10 mouse cellular contexts compared by ENCODE assay signal in the genomic region with DNA sequence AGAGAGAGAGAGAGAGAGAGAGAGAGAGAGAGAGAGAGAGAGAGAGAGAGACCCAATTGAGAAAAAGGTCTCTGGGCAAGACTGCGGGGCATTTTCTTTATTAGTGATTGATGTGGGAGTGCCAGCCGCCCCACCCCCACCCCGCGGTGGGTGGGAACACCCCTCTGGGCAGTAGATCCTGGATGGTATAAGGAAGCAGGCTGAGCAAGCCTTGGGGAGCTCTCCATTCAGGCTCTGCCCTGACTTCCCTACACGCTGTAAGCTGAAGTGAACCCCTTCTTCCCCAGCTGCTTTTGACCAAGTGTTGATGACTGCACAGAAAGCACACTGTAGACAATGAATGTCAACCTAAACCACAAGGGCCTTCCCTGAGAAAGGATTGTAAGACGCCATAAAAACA. TPM values are rescaled to one million over a fixed set of nuclear protein-coding genes. Genes with fewer than 3 reads are reported as not detected.
A peak's percentile ranks its signal among the peaks of the same experiment; 100 is the strongest.
DNase-seq lines count a peak whose midpoint lies in the region; ATAC-seq lines count a peak whose summit lies in the region.
"Had no signal": no experiment of that assay in that cellular context is flagged by ENCODE, and none has a peak within 500 bp of the region (broad histone marks: within the 10 kb centered on the region; RNA-seq: fewer than 3 reads in every experiment).

No protein-coding gene starts in this region.

- H3K9ac ChIP-seq in forebrain, embryonic 13.5 days = no peak overlapping the region
- no peak overlapping the region for H3K9ac ChIP-seq in forebrain, embryonic 14.5 days (ENCODE audit: low read length)
- H3K9ac ChIP-seq in hindbrain, embryonic 13.5 days = no peak overlapping the region
- no peak overlapping the region for H3K9ac ChIP-seq in midbrain, embryonic 16.5 days (ENCODE audit: low read depth, low read length)
- H3K9ac ChIP-seq: liver, embryonic 15.5 days had no signal

- no peaks in the 10 kb centered on the region for H3K36me3 ChIP-seq in forebrain, embryonic 13.5 days (ENCODE audit: poor library complexity, severe bottlenecking)
- no peaks in the 10 kb centered on the region for H3K36me3 ChIP-seq in forebrain, embryonic 14.5 days (ENCODE audit: control insufficient read depth, insufficient read depth, low read length)
- H3K36me3 ChIP-seq in hindbrain, embryonic 13.5 days = no peaks in the 10 kb centered on the region
- no peaks in the 10 kb centered on the region for H3K36me3 ChIP-seq in midbrain, embryonic 16.5 days (ENCODE audit: control insufficient read depth, insufficient read depth, low read length)
- H3K36me3 ChIP-seq: liver, embryonic 15.5 days; midbrain, embryonic 12.5 days had no signal

- intact Hi-C loops in left cerebral cortex, postnatal 36 days (cut with DNase I) = no loop called here

- H3K27me3 ChIP-seq in forebrain, embryonic 13.5 days = peaks cover 47% of the 10 kb centered on the region
- peaks cover 17% of the 10 kb centered on the region for H3K27me3 ChIP-seq in forebrain, embryonic 14.5 days (replicated peaks; ENCODE audit: control insufficient read depth, insufficient read depth, low read length)
- peaks cover 39% of the 10 kb centered on the region for H3K27me3 ChIP-seq in hindbrain, embryonic 13.5 days
- no peaks in the 10 kb centered on the region; the same call in 1 of the 2 replicates for H3K27me3 ChIP-seq in midbrain, embryonic 16.5 days (ENCODE audit: control insufficient read depth, insufficient read depth, low read depth, low read length)

- no peak for DNase-seq in forebrain, embryonic 14.5 days (ENCODE audit: low spot score)
- DNase-seq in ES-CJ7 (ENCODE audit: low read depth, low spot score) = peak; percentile 9
- DNase-seq in frontal cortex, postnatal 10 days (ENCODE audit: low spot score in 2 of 2) = no peak
- no peak for DNase-seq in left cerebral cortex, postnatal 36 days (ENCODE audit: low spot score in 2 of 2)

- no peak for ATAC-seq in forebrain, embryonic 13.5 days
- no peak for ATAC-seq in forebrain, embryonic 14.5 days
- ATAC-seq in hindbrain, embryonic 13.5 days (ENCODE audit: low FRiP score) = no peak
- ATAC-seq in midbrain, embryonic 16.5 days = no peak
- ATAC-seq in megakaryocyte-erythroid progenitor cell, adult 5-6 weeks (replicated peaks; ENCODE audit: low FRiP score, low TSS enrichment, poor library complexity, severe bottlenecking) = no peak

- H3K4me1 ChIP-seq in forebrain, embryonic 13.5 days = peaks cover 26% of the 10 kb centered on the region; the same call in 1 of the 2 replicates
- no peaks in the 10 kb centered on the region for H3K4me1 ChIP-seq in forebrain, embryonic 14.5 days (ENCODE audit: control insufficient read depth, insufficient read depth, low read length)
- H3K4me1 ChIP-seq in hindbrain, embryonic 13.5 days (replicated peaks) = peaks cover 37% of the 10 kb centered on the region
- H3K4me1 ChIP-seq in midbrain, embryonic 16.5 days (ENCODE audit: control insufficient read depth, insufficient read depth, low read length) = peaks cover 8% of the 10 kb centered on the region

- WGBS in forebrain, embryonic 13.5 days = 26% methylated on average over 6 of the region's 6 CpGs
- WGBS in forebrain, embryonic 14.5 days = 25% methylated on average over 6 of the region's 6 CpGs
- WGBS in hindbrain, embryonic 13.5 days = 19% methylated on average over 6 of the region's 6 CpGs
- 35% methylated on average over 6 of the region's 6 CpGs for WGBS in midbrain, embryonic 16.5 days

- no peaks in the 10 kb centered on the region for H3K9me3 ChIP-seq in forebrain, embryonic 13.5 days (replicated peaks)
- H3K9me3 ChIP-seq in forebrain, embryonic 14.5 days (replicated peaks; ENCODE audit: control insufficient read depth, low read length) = no peaks in the 10 kb centered on the region
- H3K9me3 ChIP-seq in hindbrain, embryonic 13.5 days = no peaks in the 10 kb centered on the region
- no peaks in the 10 kb centered on the region for H3K9me3 ChIP-seq in midbrain, embryonic 16.5 days (replicated peaks; ENCODE audit: control insufficient read depth, low read length, poor library complexity, severe bottlenecking)
- H3K9me3 ChIP-seq: liver, embryonic 15.5 days; midbrain, embryonic 12.5 days had no signal

- no peak overlapping the region for H3K27ac ChIP-seq in forebrain, embryonic 13.5 days
- H3K27ac ChIP-seq in forebrain, embryonic 14.5 days (ENCODE audit: low read depth, low read length) = no peak overlapping the region
- H3K27ac ChIP-seq in hindbrain, embryonic 13.5 days = no peak overlapping the region
- H3K27ac ChIP-seq in midbrain, embryonic 16.5 days (ENCODE audit: low read length) = no peak overlapping the region
- H3K27ac ChIP-seq: liver, embryonic 15.5 days; midbrain, embryonic 12.5 days had no signal

- no peak overlapping the region; the same call in 1 of the 2 replicates for H3K4me3 ChIP-seq in forebrain, embryonic 13.5 days
- H3K4me3 ChIP-seq in forebrain, embryonic 14.5 days (ENCODE audit: low read depth, low read length) = no peak overlapping the region
- H3K4me3 ChIP-seq in hindbrain, embryonic 13.5 days = peak overlapping the region; percentile 68; the same call in 1 of the 2 replicates
- H3K4me3 ChIP-seq in midbrain, embryonic 16.5 days (ENCODE audit: low read depth, low read length) = peak overlapping the region; percentile 75

- H3K4me2 ChIP-seq in forebrain, embryonic 13.5 days = peak overlapping the region; percentile 100; the same call in 1 of the 2 replicates
- H3K4me2 ChIP-seq in forebrain, embryonic 14.5 days (ENCODE audit: low read length) = no peak overlapping the region
- H3K4me2 ChIP-seq in hindbrain, embryonic 13.5 days = peak overlapping the region; percentile 99
- peak overlapping the region; percentile 96 for H3K4me2 ChIP-seq in midbrain, embryonic 16.5 days (ENCODE audit: low read length)

RNA-seq across cellular contexts. Expression of gene Vgll4, which starts 0.6 kb away (rescaled TPM):
- polyA plus RNA-seq in forebrain, embryonic 13.5 days (2015; fragmentation: Nextera tagmentation; extraction: Ambion mirVana) = 81.5 and 84.3 TPM in 2 replicates
- polyA plus RNA-seq in forebrain, embryonic 14.5 days (2014; fragmentation: Nextera tagmentation; extraction: Ambion mirVana) = 44.9 and 54.2 TPM in 2 replicates
- 62.4 and 65.9 TPM in 2 replicates for polyA plus RNA-seq in hindbrain, embryonic 13.5 days (2015; fragmentation: Nextera tagmentation; extraction: Ambion mirVana)
- 49.2 and 51.0 TPM in 2 replicates for polyA plus RNA-seq in midbrain, embryonic 16.5 days (2015; fragmentation: Nextera tagmentation; extraction: Ambion mirVana)
- 19.1 and 28.6 TPM in 2 replicates for total RNA-seq in megakaryocyte-erythroid progenitor cell, adult 5-6 weeks (2014; fragmentation: Nextera tagmentation)
- total RNA-seq in megakaryocyte-erythroid progenitor cell, adult 5-6 weeks (2017) = 22.2 and 25.9 TPM in 2 replicates
- 10 to 100 TPM; 58.5 to 68.8 TPM for total RNA-seq in left cerebral cortex, postnatal 36 days (2021)

Comparison
In these comparisons a context has a peak if more than half of its experiments do, and no peak if none do; other contexts are left out.
1. H3K4me3 ChIP-seq: peak in hindbrain, embryonic 13.5 days (single experiment) and midbrain, embryonic 16.5 days (single experiment); none in forebrain, embryonic 13.5 days (single experiment) and forebrain, embryonic 14.5 days (single experiment).